Mouse (Mus musculus) heart, postnatal 36 days (tissue): ENCODE results near the gene Fgfr3. TPM values are rescaled to one million over a fixed set of nuclear protein-coding genes. Genes with fewer than 3 reads are reported as not detected.

ENCODE experiments used
- total RNA-seq, 2 experiments: library from RNA; stranded (reverse); gene quantifications; 2 replicates each; pipeline ENCODE4 v1.2.3; 2021

The Fgfr3 gene
- total RNA-seq, 2 experiments from 2014 or later = 6.2 to 9.6 TPM

Other genes starting within 250 kb of the Fgfr3 start
- gene Fam53a, start 92.0 kb upstream of the Fgfr3 start, total RNA-seq = 10 to 100 TPM; 25.9 to 28.7 TPM
- under 1 TPM; 0.39 to 0.84 TPM for gene Gm9903, start 91.7 kb upstream of the Fgfr3 start, total RNA-seq
- 10 to 100 TPM; 13.1 to 13.7 TPM for gene Slbp, start 69.1 kb upstream of the Fgfr3 start, total RNA-seq
- 1 to 10 TPM; 2.0 to 2.2 TPM for gene Tacc3, start 63.5 kb upstream of the Fgfr3 start, total RNA-seq
- 10 to 100 TPM; 20.8 to 21.0 TPM for gene Tmem129, start 63.3 kb upstream of the Fgfr3 start, total RNA-seq
- gene Letm1, start 61.1 kb downstream of the Fgfr3 start, total RNA-seq = 100 to 1,000 TPM; 134 to 161 TPM
- gene Nsd2, start 99.1 kb downstream of the Fgfr3 start, total RNA-seq = 10 to 100 TPM; 23.1 to 23.2 TPM
- 10 to 100 TPM in 1 of 2 experiments, 1 to 10 TPM in 1; 9.8 to 10.1 TPM for gene Nelfa, start 214.7 kb downstream of the Fgfr3 start, total RNA-seq